Mouse (Mus musculus): ENCODE data around the gene Fam207a.

DNA sequence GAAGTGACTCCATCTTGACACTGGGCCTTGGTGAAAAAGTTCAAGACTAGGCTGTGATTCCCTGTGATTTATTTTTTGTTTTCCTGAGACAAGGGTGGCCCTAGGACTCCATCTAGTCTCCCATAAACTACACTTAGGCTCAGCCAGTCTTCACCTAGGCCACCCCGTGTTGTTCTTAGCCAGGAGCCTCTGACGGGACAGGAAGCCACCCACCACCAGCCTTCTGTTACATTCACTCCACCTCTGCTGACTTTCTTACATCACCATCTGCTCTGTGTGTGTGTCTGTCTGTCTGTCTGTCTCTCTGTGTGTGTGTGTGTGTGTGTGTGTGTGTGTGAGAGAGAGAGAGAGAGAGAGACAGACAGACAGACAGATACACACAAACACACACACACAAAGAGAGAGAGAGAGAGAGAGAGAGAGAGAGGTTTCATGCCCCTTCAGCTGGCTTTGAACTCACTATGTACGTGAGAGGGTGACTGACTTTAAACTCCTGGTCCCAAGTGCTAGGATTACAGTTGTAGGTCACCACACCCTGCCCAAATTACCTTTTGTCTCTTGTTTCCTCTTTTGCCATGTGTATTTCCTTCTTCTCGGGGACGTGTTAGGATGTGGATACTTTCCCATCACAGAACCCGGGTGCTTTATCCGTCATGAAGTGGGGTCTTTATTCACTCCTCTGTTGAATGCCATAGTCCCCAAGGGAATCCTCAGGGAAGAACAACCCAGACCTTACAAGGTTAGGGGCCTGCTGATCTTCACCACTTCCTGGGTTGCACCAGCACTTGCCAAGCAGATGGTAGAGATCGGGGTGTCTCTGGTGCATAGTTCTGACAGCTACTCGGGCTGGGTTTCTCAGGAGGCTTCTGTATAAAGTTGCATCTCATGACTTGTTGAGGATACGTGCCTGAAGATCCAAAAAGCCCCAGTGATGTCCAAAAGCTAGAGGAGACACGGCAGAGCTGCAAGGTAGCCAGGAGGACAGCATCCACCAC is 21.9 kb upstream of the Fam207a start:
- TF ChIP-seq CTCF (IDR thresholded peaks at IDR 0.05; ENCODE audit: low read depth) (no peak), EP300 (IDR thresholded peaks at IDR 0.05; ENCODE audit: low read depth) (no peak)

All from liver, postnatal 0 days (tissue).